9 mouse cellular contexts compared by ENCODE assay signal in the genomic region with DNA sequence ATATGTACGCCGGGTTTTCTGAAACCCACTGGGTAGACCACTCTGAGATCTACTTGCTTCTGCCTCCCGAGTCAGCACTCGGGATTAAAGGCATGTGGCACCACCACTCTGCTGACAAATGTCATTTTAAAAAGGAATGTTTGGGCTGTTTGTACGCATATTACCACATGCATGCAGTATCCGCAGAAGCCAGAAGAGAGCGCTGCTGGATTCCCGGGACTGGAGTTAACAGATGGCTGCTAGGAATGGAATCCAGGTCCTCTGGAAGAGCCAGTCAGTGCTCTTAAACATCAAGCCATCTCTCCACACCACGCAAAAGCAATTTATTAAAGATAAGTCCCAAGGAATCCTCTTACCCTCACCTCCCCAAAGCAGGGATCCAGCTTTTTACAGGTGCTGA. TPM values are rescaled to one million over a fixed set of nuclear protein-coding genes. Genes with fewer than 3 reads are reported as not detected.
DNase-seq lines count a peak whose midpoint lies in the region; ATAC-seq and TF ChIP-seq lines count a peak whose summit lies in the region.
"Had no signal": no experiment of that assay in that cellular context is flagged by ENCODE, and none has a peak within 500 bp of the region (broad histone marks: within the 10 kb centered on the region; RNA-seq: fewer than 3 reads in every experiment).

No protein-coding gene starts in this region.

- no peak overlapping the region for H3K4me2 ChIP-seq in intestine, embryonic 14.5 days (ENCODE audit: low read length)
- no peak overlapping the region for H3K4me2 ChIP-seq in intestine, embryonic 16.5 days (ENCODE audit: low read depth, low read length)

- TF ChIP-seq CTCF in thymus, adult 2 months (IDR thresholded peaks at IDR 0.05; ENCODE audit: borderline replicate concordance, control insufficient read depth, extremely low read depth, insufficient read depth, low read length, poor library complexity): no peak
- peak; percentile 39; the same call in 1 of the 2 replicates for TF ChIP-seq CTCF in brain, embryonic 14.5 days (IDR thresholded peaks at IDR 0.05; ENCODE audit: borderline replicate concordance, extremely low read depth, insufficient read depth, insufficient read length)
- 0 out of 2 replicates have a peak, but pooled peaks have one; percentile 14 for TF ChIP-seq CTCF in lung, adult 2 months (IDR thresholded peaks at IDR 0.05; ENCODE audit: insufficient read depth, low read length)

- no peak for ATAC-seq in intestine, embryonic 14.5 days (replicated peaks; ENCODE audit: low FRiP score, low TSS enrichment, low read depth)
- ATAC-seq in intestine, embryonic 16.5 days: no peak
- no peak for ATAC-seq in megakaryocyte, adult 5-6 weeks (ENCODE audit: poor library complexity, severe bottlenecking)

- DNase-seq in intestine, embryonic 14.5 days (ENCODE audit: low spot score): peak; percentile 64
- DNase-seq in thymus, adult 2 months: peak; percentile 32
- no peak for DNase-seq in thymus, postnatal 0 days (ENCODE audit: low spot score)
- DNase-seq in brain, embryonic 14.5 days (ENCODE audit: low read depth): peak; percentile 51
- DNase-seq in lung, adult 2 months: peak; percentile 32
- DNase-seq in T-cell, adult 2 months (ENCODE audit: low spot score): no peak

- no peaks in the 10 kb centered on the region for H3K4me1 ChIP-seq in intestine, embryonic 14.5 days (replicated peaks; ENCODE audit: control insufficient read depth, insufficient read depth, low read length)
- H3K4me1 ChIP-seq in intestine, embryonic 16.5 days (ENCODE audit: control insufficient read depth, insufficient read depth, low read length): no peaks in the 10 kb centered on the region
- no peaks in the 10 kb centered on the region for H3K4me1 ChIP-seq in thymus, adult 2 months (replicated peaks; ENCODE audit: control insufficient read depth, insufficient read depth, low read length)
- no peaks in the 10 kb centered on the region for H3K4me1 ChIP-seq in lung, adult 2 months (ENCODE audit: control insufficient read depth, insufficient read depth, low read length)

- 73% methylated on average over 9 of the region's 9 CpGs for WGBS in intestine, embryonic 14.5 days
- 73% methylated on average over 9 of the region's 9 CpGs for WGBS in intestine, embryonic 16.5 days
- WGBS in thymus, adult 2 months: 95% methylated on average over 9 of the region's 9 CpGs
- WGBS in lung, adult 2 months: 67% methylated on average over 9 of the region's 9 CpGs

- no peak for TF ChIP-seq POLR2A in thymus, adult 2 months (IDR thresholded peaks at IDR 0.05; ENCODE audit: control insufficient read depth, extremely low read depth, insufficient read depth, low read length, poor library complexity)
- no peak for TF ChIP-seq POLR2A in brain, embryonic 14.5 days (IDR thresholded peaks at IDR 0.05; ENCODE audit: borderline replicate concordance, extremely low read depth, insufficient read depth, insufficient read length, poor library complexity, severe bottlenecking)
- no peak for TF ChIP-seq POLR2A in lung, adult 2 months (IDR thresholded peaks at IDR 0.05; ENCODE audit: borderline replicate concordance, extremely low read depth, low read depth, low read length)

- H3K9me3 ChIP-seq in intestine, embryonic 14.5 days (ENCODE audit: control insufficient read depth, low read length): no peaks in the 10 kb centered on the region
- H3K9me3 ChIP-seq in intestine, embryonic 16.5 days (ENCODE audit: control insufficient read depth, low read length): no peaks in the 10 kb centered on the region

- H3K36me3 ChIP-seq in intestine, embryonic 14.5 days (ENCODE audit: control insufficient read depth, insufficient read depth, low read length): peaks cover 28% of the 10 kb centered on the region
- peaks cover 5% of the 10 kb centered on the region; the same call in 1 of the 2 replicates for H3K36me3 ChIP-seq in intestine, embryonic 16.5 days (ENCODE audit: control insufficient read depth, insufficient read depth, low read length)
- peaks cover 18% of the 10 kb centered on the region for H3K36me3 ChIP-seq in thymus, adult 2 months (ENCODE audit: control insufficient read depth, insufficient read depth, low read length)

- no peak overlapping the region for H3K27ac ChIP-seq in intestine, embryonic 14.5 days (ENCODE audit: low read depth)
- no peak overlapping the region for H3K27ac ChIP-seq in intestine, embryonic 16.5 days (ENCODE audit: low read length)
- H3K27ac ChIP-seq in thymus, adult 2 months (ENCODE audit: control insufficient read depth, insufficient read depth, low read length): no peak overlapping the region

- H3K27me3 ChIP-seq in intestine, embryonic 14.5 days (replicated peaks; ENCODE audit: control insufficient read depth, insufficient read depth, low read length): no peaks in the 10 kb centered on the region
- H3K27me3 ChIP-seq in intestine, embryonic 16.5 days (replicated peaks; ENCODE audit: control insufficient read depth, insufficient read depth, low read length): no peaks in the 10 kb centered on the region
- no peaks in the 10 kb centered on the region for H3K27me3 ChIP-seq in thymus, adult 2 months (ENCODE audit: control insufficient read depth, insufficient read depth, low read length)

- H3K9ac ChIP-seq in intestine, embryonic 14.5 days (ENCODE audit: low read length): no peak overlapping the region
- no peak overlapping the region for H3K9ac ChIP-seq in intestine, embryonic 16.5 days (ENCODE audit: low read depth, low read length)

- no peak overlapping the region for H3K4me3 ChIP-seq in intestine, embryonic 14.5 days (ENCODE audit: low read depth, low read length)
- H3K4me3 ChIP-seq in intestine, embryonic 16.5 days (ENCODE audit: low read length): no peak overlapping the region
- H3K4me3 ChIP-seq in thymus, adult 2 months (ENCODE audit: control insufficient read depth, insufficient read depth, low read length): no peak overlapping the region
- H3K4me3 ChIP-seq in lung, adult 2 months (replicated peaks; ENCODE audit: extremely low read depth, low read depth, low read length): no peak overlapping the region

RNA-seq across cellular contexts. Expression of a gene that starts 31.4 kb away (rescaled TPM):
- 100 and 111 TPM in 2 replicates for polyA plus RNA-seq in intestine, embryonic 14.5 days (2014; fragmentation: Nextera tagmentation; extraction: Ambion mirVana)
- 62.4 and 73.7 TPM in 2 replicates for polyA plus RNA-seq in intestine, embryonic 16.5 days (2015; fragmentation: Nextera tagmentation; extraction: Ambion mirVana)
- 36.0 and 36.3 TPM in 2 replicates for polyA plus RNA-seq in thymus, adult 2 months (2012; rRNA removed)
- 126 TPM in 2 replicates for polyA plus RNA-seq in thymus, postnatal 0 days (2015; fragmentation: Nextera tagmentation; extraction: Ambion mirVana)
- polyA plus RNA-seq in brain, embryonic 14.5 days (2012; rRNA removed): 46.6 and 52.2 TPM in 2 replicates
- polyA plus RNA-seq in lung, adult 2 months (2012; rRNA removed): 13.9 and 17.1 TPM in 2 replicates
- total RNA-seq in megakaryocyte, adult 5-6 weeks (2015): 32.4 and 32.9 TPM in 2 replicates
- 35.0 and 42.0 TPM in 2 replicates for total RNA-seq in megakaryocyte, adult 5-6 weeks (2017)

RNA-seq across cellular contexts. Expression of a gene that starts 36.4 kb away (rescaled TPM):
- 0.24 and 0.38 TPM in 2 replicates for polyA plus RNA-seq in intestine, embryonic 14.5 days (2014; fragmentation: Nextera tagmentation; extraction: Ambion mirVana)
- polyA plus RNA-seq in intestine, embryonic 16.5 days (2015; fragmentation: Nextera tagmentation; extraction: Ambion mirVana): 0.22 and 0.26 TPM in 2 replicates
- 3.9 and 4.3 TPM in 2 replicates for polyA plus RNA-seq in thymus, adult 2 months (2012; rRNA removed)
- polyA plus RNA-seq in thymus, postnatal 0 days (2015; fragmentation: Nextera tagmentation; extraction: Ambion mirVana): 0.08 and 0.22 TPM in 2 replicates
- 0.28 and 0.41 TPM in 2 replicates for polyA plus RNA-seq in brain, embryonic 14.5 days (2012; rRNA removed)
- 0.11 TPM in 2 replicates for polyA plus RNA-seq in lung, adult 2 months (2012; rRNA removed)
- not detected in 2 replicates for total RNA-seq in megakaryocyte, adult 5-6 weeks (2015)
- not detected in 2 replicates for total RNA-seq in megakaryocyte, adult 5-6 weeks (2017)
- total RNA-seq: common myeloid progenitor, adult 5-6 weeks had no signal

Comparison
In these comparisons a context has a peak if more than half of its experiments do, and no peak if none do; other contexts are left out.
1. DNase-seq: peak in intestine, embryonic 14.5 days (single experiment), thymus, adult 2 months (single experiment), brain, embryonic 14.5 days (single experiment) and lung, adult 2 months (single experiment); none in thymus, postnatal 0 days (single experiment) and T-cell, adult 2 months (single experiment).